Mouse (Mus musculus): Measurements from ENCODE around the gene Anpep.
"Not testable (repeated sequence)": the region's sequence is repeated elsewhere in the genome, so short reads cannot be mapped to it uniquely, and the experiment has no call there.

Gene Anpep

DNA sequence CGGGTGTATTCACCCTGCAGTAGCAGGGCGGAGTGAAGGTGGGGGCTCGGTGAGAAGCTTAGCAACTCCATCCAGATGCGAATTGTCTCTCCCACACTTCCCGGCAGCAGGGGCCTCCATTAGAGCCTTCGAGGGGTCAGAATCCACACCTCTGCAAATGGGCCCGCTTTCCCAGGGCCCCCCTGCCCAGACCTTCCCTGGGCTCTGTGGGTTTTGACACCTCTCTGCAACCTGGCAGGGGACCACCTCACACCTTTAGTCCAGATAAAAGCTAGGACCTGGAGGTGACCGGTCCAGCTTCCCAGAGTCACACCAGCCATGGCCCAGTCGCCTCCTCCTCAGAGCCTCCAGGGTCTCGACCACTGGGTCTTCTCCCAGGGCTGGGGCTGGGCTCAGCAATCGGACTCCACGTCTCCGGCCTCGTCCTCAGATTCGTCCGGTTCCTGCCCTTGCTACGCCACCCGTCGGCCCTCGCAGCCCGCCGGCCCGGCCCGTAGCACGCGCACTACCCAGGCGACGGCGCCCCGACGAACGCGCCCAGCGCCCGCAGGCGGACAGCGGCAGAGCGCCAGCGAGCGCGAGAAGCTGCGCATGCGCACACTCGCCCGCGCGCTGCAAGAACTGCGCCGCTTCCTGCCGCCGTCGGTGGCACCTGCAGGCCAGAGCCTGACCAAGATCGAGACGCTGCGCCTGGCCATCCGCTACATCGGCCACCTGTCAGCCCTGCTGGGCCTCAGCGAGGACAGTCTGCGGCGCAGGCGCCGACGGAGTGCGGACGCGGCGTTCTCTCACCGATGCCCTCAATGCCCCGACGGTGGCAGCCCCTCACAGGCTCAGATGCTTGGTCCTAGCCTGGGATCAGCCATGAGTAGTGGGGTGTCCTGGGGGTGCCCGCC lies 50.0 kb downstream of the Anpep start, which contains the start of gene Mesp2:
Mesp2 (plus strand) TSS at position 117 of the 896 bp plus-strand sequence.
- peak; percentile 76 to 83 for DNase-seq

DNA sequence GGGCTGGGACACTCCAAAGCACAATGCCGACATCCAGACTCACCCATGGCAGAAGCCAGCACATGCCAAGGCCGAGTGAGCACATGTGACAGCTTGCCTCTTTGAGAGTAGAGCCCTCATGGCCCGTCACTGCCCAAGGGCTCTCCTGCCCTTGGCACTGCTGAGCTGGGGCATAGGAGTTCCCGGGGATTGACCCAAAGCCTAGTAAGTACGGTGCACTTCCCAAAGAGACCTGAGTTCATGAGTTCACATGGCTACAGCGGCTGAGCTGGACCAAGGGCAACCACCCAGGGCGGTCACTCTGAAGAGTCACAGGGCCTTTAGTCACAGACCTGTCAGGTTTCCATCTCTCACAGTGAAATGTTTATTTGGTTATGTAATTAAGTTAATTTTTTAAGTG lies 52.3 kb downstream of the Anpep start:
- DNase-seq = no peak

DNA sequence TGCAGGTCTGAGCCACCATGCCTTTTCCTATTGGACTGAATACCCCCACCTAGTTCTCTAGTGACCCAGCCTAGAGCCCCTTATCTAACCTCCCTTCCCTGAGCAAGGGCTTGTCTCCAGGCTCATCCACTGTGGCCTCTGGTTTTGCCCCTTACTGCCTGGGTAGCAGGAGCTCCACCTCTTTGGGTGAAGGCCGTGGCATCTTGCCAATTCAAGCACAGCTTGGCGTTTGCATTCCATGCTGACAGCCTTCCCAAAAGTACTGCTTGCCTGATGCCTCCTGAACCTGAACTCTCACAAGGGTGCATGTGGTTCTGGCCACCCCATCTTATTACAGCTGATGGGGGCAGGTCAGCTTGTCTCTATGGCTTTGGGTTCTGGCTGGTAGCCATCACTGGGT lies 57.0 kb downstream of the Anpep start:
- DNase-seq = no peak

DNA sequence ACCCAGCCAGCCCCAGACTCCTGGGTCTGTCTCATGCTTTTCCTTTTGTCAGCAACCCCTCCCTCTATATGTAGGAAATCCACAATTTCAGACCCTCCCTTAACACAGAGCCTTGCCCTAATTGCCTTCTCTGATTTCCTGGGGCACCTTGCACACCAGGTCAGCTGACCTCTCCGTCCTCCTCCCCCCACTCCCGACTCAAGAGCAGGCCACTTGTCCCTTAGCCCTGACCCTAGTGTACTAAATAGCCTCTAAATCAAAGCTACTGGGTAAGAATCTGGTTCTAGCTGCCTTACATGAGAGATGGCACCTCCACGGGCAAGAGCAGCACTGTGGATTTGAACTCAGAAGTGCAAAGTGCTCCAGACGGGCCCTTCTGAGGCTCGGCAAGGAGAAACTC lies 58.8 kb downstream of the Anpep start:
- no peak for DNase-seq

DNA sequence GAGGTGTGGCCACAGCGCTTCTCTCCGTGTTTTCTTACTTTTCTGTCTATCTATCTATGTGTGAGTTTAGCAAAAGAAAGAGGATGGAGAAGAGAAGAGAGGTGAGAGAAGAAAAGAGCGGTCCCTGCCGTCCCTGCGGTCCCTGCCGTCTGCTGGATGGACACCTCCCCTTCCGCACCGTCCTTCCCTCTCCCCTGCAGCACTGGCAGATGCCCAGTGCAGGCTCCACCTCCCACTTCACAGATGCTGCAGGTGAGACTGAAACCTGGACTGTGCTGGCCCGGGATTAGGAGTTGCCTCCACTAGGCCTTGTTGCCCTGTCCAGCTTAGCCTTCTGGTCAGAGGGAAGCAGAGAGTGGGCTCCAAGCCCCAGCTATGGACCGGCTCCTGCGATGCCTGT lies 59.5 kb downstream of the Anpep start:
- DNase-seq = no peak

DNA sequence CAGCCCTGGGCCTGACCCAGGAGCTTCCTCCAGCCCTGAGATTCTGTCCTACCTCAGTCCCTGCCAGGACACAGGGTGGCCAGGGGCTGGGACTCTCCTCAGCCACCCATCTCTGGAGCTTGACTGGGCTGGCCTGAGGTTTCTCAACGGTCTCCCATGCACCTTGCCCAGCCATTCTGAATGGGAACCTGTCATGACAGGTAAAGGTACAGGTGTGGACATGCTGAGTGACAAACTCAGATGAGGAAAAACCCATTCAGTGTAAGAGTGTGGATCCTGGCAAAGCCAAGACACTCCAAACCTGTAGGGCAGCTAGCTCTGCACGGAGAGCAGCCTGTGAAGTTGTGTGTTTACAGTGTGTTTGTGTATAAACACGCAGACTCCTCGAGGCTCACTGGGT lies 60.5 kb downstream of the Anpep start:
- no peak for DNase-seq

DNA sequence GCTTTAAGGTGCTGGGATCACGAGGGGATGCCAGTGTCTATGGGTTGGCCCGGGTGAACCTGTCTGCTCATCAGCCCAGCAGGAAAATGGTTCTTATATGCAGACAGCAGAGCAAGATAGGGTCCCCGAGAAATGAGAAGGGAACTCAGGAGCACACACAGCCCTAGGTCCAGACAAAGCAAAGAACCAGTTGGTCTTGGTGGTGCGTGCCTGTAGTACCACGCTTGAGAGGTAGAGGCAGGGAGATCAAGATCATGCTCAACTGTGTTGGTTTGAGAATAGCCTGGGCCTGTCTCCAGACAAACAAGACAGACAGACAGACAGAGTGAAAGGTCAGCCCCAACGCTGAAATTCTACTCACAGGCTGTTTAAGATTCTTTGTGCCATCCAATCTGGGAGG lies 61.4 kb downstream of the Anpep start:
- DNase-seq = no peak

DNA sequence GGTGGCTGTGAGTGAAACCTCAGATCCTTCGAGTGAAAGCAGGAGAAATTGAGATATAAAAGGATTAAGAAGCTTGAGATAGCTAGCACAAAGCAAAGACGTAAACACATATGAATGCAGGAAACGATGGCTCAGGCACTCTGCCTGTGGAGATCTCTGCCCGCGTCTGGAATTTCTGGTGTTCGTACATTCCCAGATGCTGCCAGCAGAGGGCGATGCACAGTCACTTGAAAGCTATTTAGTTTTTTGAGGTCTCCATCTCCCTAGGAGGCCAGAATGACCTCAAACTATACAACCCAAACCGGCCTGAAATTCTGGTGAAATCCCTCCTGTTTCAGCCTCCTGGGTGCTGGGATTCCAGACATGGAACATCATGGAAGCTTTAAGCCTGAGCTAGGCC lies 61.8 kb downstream of the Anpep start:
- DNase-seq = peak; percentile 48 to 66

DNA sequence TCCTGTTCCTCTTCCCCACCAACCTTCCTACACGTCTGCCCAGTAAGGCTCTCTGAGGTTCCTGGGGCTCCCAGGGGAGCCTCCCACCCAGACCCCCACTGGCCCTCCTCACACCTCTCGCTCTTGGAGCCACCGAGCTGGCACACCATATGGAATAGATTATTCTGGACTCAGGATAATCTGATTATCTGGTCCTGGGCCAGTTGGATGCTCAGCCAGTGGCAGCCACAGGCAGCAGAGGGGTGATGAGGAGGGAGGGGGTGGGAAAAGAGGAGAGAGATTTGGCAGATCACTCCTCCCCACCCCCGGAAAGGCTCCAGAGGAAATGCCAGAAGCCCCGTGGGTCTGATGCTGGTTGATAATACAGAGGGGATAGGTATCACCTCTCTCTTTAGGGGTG lies 62.3 kb downstream of the Anpep start:
- DNase-seq = no peak

DNA sequence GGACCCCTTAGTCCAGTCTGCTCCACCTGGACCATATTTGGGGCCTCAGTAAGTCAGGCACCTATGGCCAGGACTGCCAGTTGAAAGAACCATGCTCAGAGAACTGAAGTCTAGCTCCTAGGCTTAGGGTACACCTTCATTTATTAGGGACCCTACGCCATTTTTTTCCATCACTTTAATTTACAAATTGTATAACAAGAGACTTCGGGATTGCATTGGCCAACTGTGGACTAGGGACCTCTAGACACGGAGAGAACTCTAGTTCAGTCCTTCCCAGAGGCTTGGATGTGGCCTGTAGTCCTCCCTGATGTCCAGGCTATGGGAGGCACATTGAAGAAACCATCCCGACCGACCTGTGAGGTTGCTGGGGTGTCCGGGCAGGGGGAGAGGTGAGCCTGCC lies 67.2 kb downstream of the Anpep start, which contains the start of gene Mesp1:
Mesp1 (minus strand) TSS at position 101 of the 400 bp plus-strand sequence.
- DNase-seq = no peak

DNA sequence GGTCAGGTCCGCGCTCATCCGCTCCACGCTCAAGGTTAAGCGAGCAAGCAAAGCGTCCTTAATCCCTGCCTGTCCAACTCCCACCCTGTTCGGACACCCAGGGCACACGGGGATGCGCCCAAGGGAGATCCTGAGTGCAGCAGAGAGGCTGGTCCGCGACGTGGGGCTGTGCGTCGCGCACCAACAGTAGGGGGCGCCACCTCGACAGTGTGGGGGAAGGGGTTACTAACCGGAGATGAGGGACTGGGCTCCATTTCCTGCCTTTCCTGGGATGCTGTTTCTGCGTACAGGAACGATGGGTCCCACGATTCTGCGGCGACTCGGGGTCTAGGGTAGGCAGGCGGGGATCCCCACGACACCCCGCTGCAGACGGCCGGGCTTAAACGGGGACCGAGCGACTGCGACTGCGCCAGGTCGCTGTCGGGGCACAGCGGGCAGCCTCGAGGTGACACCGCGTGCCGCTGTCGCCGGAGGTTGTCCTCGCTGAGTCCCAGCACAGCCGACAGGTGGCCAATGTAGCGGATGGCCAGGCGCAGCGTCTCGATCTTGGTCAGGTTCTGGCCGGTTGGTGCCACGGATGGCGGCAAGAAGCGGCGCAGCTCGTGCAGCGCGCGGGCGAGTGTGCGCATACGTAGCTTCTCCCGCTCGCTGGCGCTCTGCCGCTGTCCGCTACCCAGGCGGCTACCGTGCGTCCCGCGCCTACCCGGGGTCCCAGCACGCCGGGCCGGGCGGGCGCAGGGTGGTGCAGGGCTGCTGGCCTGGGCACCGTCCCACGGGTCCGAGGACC lies 68.0 kb downstream of the Anpep start:
- peak; percentile 37 to 42 for DNase-seq

DNA sequence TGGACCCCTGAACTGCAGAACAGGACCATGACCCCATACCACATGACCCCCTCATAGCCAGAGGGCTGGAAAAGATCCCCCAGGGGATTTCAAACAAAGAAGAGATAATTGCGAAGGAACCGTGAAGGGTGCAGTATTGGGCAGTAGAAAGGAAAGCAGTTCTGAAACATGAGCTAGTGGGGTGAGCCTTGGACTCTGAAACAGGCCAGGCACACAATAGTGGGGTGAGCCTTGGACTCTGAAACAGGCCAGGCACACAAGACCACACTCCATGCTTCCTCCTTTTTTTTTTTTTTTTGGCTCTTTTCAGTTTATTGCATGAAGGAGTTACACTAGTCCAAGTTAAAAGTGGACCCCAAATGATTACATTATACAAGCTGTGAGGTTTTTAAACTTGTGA lies 71.0 kb downstream of the Anpep start:
- not testable (repeated sequence) for DNase-seq

DNA sequence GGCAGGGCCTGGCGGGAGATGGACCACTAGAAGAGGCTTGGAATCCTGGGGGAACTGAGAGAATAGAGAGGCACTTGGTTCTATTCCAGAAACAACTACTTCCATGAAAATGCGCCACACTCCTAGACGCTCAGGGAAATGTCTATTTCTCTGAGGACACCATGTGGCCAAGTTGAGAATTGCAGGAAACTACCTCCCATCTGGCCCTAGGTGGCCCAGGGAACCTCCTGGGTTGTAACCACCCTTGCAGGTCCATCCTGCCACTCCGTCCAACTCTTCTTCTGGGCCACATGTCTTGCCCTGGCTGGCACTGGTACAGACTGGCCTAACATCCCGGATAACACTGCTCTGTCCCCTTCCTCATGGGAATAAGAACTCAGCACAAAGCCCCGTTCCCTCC lies 74.6 kb downstream of the Anpep start:
- DNase-seq = peak; percentile 21 to 44

DNA sequence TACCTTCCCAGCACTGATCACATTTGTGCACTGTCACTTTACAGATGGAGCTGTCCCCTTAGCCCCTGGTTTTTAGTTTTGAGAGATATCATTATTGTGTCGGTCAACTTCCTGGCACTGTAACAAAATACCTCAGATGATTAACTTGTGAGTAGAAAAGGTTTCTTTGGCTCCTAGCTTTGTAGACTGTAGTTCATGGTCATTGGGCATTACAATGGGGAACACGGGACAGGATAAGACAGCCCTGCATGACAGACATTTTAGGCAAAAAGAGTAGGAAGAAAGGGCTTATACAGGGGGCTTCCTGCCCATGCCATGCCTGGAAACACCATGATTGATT lies 78.4 kb downstream of the Anpep start:
- DNase-seq = no peak

DNA sequence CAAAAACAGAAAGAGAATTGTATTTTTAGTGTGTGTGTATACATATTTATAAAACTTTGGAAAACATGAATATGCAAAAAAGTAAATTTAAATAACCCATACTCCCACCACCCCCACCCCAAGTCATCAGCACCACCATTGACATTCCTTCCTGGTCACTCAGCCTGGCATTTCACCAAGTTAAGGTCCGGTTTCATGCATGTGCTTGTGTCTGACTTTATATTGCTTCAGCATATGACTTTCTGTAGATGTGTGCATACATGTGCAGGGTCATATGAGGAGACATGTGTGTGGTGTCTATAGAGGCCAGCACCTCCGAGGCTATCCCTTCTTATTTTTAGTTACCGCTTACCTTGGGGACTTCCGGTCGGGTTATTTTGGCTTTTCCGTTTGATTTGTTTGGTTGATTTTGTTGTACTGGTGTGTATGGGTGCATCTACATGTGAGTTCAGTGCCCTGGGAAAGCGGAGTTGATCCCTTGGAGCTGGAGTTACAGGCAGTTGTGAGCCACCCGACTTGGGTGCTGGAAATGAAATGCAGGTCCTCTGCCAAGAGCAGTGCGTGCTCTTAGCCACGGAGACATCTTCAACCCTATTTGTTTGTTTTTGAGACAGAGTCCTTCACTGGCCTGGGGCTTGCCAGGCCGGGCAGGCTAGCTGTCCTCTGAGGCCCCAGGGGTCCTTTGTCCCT lies 78.9 kb downstream of the Anpep start:
- DNase-seq = no peak

DNA sequence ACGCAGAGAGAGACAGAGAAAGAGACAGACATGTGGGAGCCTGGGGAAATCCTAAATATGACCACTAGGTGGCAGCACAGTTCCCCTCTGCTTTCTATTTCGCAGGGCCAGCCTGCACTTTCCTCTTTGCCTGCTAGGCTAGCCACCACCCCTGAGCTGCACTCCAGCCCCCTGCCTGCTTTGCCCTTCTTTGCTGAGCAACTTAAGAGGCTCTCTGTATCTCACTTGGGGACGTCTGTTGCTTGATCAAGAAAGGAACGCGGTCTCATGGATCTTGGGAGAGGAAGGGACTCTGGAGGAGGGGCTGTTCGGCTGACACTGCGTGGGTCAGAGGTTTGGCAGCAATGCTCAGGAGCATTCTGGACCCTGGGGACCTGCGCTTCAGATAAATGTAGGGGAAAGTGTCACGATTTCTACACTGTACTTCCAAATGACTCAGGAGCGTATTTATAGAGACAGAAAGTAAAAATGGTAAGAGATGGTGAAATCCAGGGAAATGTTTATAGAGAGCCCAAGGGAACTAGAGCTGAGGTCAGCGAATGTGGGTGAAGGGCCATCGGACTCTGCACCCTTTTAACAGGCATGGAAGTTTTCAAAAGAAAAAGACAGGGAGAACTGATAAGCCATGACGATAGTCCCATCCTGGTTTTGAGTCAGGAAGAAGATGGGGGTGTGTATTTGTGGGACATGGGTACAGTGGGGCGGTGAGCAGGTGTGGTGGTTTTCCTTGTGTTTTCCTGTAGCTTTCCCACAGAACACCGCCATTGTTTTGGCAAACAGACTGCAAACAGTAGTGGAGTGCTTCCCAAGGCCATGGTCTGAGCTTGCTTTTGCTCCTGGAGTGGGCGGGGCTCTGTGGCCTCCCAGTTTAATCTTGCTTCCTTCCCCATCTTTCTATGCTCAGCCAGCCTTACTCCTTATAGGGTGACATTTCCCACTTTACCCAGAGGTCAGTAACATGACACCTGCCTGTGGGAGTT lies 79.9 kb downstream of the Anpep start:
- peak; percentile 45 to 52 for DNase-seq
